14 mouse cellular contexts compared by ENCODE assay signal in genomic region chr9:50470377-50471100, GRCm38 (mm10). TPM values are rescaled to one million over a fixed set of nuclear protein-coding genes. Genes with fewer than 3 reads are reported as not detected.
DNase-seq lines count a peak whose midpoint lies in the region; ATAC-seq and TF ChIP-seq lines count a peak whose summit lies in the region.
"Had no signal": no experiment of that assay in that cellular context is flagged by ENCODE, and none has a peak within 500 bp of the region (broad histone marks: within the 10 kb centered on the region; RNA-seq: fewer than 3 reads in every experiment).

No protein-coding gene starts in this region.

- no peaks in the 10 kb centered on the region for H3K79me2 ChIP-seq in MEL (ENCODE audit: control insufficient read depth, insufficient read depth, low read length, poor library complexity)

- H3K4me3 ChIP-seq in heart, embryonic 16.5 days (ENCODE audit: low read length): no peak overlapping the region
- no peak overlapping the region for H3K4me3 ChIP-seq in MEL (ENCODE audit: control insufficient read depth in 1 of 2, insufficient read depth in 1 of 2, low read depth in 2 of 2, low read length in 2 of 2)
- H3K4me3 ChIP-seq in liver, embryonic 16.5 days (ENCODE audit: low read depth, low read length): no peak overlapping the region
- no peak overlapping the region for H3K4me3 ChIP-seq in midbrain, postnatal 0 days (ENCODE audit: low read depth, low read length)
- no peak overlapping the region for H3K4me3 ChIP-seq in midbrain, embryonic 15.5 days
- H3K4me3 ChIP-seq: forebrain, embryonic 13.5 days; heart, adult 2 months; midbrain, embryonic 12.5 days had no signal

- H3K27me3 ChIP-seq in heart, embryonic 16.5 days (ENCODE audit: control insufficient read depth, insufficient read depth, low read length): no peaks in the 10 kb centered on the region
- no peaks in the 10 kb centered on the region for H3K27me3 ChIP-seq in MEL (ENCODE audit: control insufficient read depth in 1 of 2, insufficient read depth in 2 of 2, low read length in 2 of 2)
- H3K27me3 ChIP-seq in liver, embryonic 16.5 days (ENCODE audit: control insufficient read depth, insufficient read depth, low read depth, low read length): no peaks in the 10 kb centered on the region
- no peaks in the 10 kb centered on the region for H3K27me3 ChIP-seq in midbrain, postnatal 0 days (ENCODE audit: insufficient read depth, low read length)
- H3K27me3 ChIP-seq in midbrain, embryonic 15.5 days (replicated peaks): 0 out of 2 replicates have a peak, but pooled peaks cover 2% of the 10 kb centered on the region
- H3K27me3 ChIP-seq: forebrain, embryonic 13.5 days; midbrain, embryonic 12.5 days had no signal

- no peak for TF ChIP-seq EP300 in MEL (IDR thresholded peaks at IDR 0.05; ENCODE audit: low read depth in 1 of 2, low read length in 2 of 2)

- no peak for TF ChIP-seq POLR2A in MEL (IDR thresholded peaks at IDR 0.05; ENCODE audit: control insufficient read depth in 1 of 2, insufficient read depth in 1 of 2, low read depth in 1 of 2, low read length in 2 of 2, poor library complexity in 1 of 2)

- H3K9ac ChIP-seq in heart, embryonic 16.5 days (ENCODE audit: low read length): no peak overlapping the region
- H3K9ac ChIP-seq in MEL (ENCODE audit: control insufficient read depth, low read depth, low read length, poor library complexity, severe bottlenecking): no peak overlapping the region
- H3K9ac ChIP-seq in liver, embryonic 16.5 days (ENCODE audit: low read depth, low read length): no peak overlapping the region
- no peak overlapping the region for H3K9ac ChIP-seq in midbrain, postnatal 0 days (replicated peaks; ENCODE audit: low read length, poor library complexity, severe bottlenecking)
- H3K9ac ChIP-seq in midbrain, embryonic 15.5 days: no peak overlapping the region
- H3K9ac ChIP-seq: forebrain, embryonic 13.5 days; midbrain, embryonic 12.5 days had no signal

- no peak for TF ChIP-seq CTCF in MEL (IDR thresholded peaks at IDR 0.05 in 2 of 3, conservative IDR thresholded peaks at IDR 0.05 in 1 of 3; ENCODE audit: control insufficient read depth in 1 of 3, insufficient read depth in 1 of 3, low read depth in 2 of 3, low read length in 3 of 3, poor library complexity in 1 of 3, severe bottlenecking in 1 of 3)
- TF ChIP-seq CTCF in midbrain, postnatal 0 days (IDR thresholded peaks at IDR 0.05): no peak

- no peak for TF ChIP-seq RAD21 in MEL (IDR thresholded peaks at IDR 0.05; ENCODE audit: low read depth, low read length)

- WGBS in heart, embryonic 16.5 days: 54% methylated on average over 5 of the region's 5 CpGs
- 30% methylated on average over 5 of the region's 5 CpGs for WGBS in liver, embryonic 16.5 days (ENCODE audit: insufficient replicate concordance)
- 80% methylated on average over 5 of the region's 5 CpGs for WGBS in midbrain, postnatal 0 days
- WGBS in midbrain, embryonic 15.5 days: 86% methylated on average over 5 of the region's 5 CpGs

- H3K27ac ChIP-seq in heart, embryonic 16.5 days (ENCODE audit: low read length): 0 out of 2 replicates have a peak overlapping the region, but pooled peaks have one; percentile 1
- H3K27ac ChIP-seq in MEL (ENCODE audit: control insufficient read depth, low read depth, low read length): no peak overlapping the region
- H3K27ac ChIP-seq in liver, embryonic 16.5 days (ENCODE audit: low read length): no peak overlapping the region
- no peak overlapping the region for H3K27ac ChIP-seq in midbrain, postnatal 0 days (ENCODE audit: low read depth, low read length)
- no peak overlapping the region for H3K27ac ChIP-seq in midbrain, embryonic 15.5 days
- H3K27ac ChIP-seq: forebrain, embryonic 13.5 days; heart, adult 2 months; hindbrain, postnatal 0 days; midbrain, embryonic 12.5 days had no signal

- H3K4me2 ChIP-seq in heart, embryonic 16.5 days (ENCODE audit: low read depth, low read length): no peak overlapping the region
- H3K4me2 ChIP-seq in liver, embryonic 16.5 days (ENCODE audit: low read depth, low read length): no peak overlapping the region
- H3K4me2 ChIP-seq in midbrain, postnatal 0 days (ENCODE audit: low read depth, low read length, poor library complexity, severe bottlenecking): no peak overlapping the region
- H3K4me2 ChIP-seq in midbrain, embryonic 15.5 days: no peak overlapping the region
- H3K4me2 ChIP-seq: forebrain, embryonic 13.5 days; midbrain, embryonic 12.5 days had no signal

- H3K4me1 ChIP-seq in heart, embryonic 16.5 days (ENCODE audit: control insufficient read depth, insufficient read depth, low read length): peaks cover 4% of the 10 kb centered on the region; the same call in 1 of the 2 replicates
- peaks cover 2 to 13% of the 10 kb centered on the region in 2 experiments; a peak in 2 of 4 replicates for H3K4me1 ChIP-seq in MEL (ENCODE audit: control insufficient read depth in 1 of 2, insufficient read depth in 2 of 2, low read length in 2 of 2)
- no peaks in the 10 kb centered on the region; the same call in none of the 2 replicates for H3K4me1 ChIP-seq in liver, embryonic 16.5 days (ENCODE audit: control insufficient read depth, low read depth, low read length)
- no peaks in the 10 kb centered on the region for H3K4me1 ChIP-seq in midbrain, postnatal 0 days (ENCODE audit: insufficient read depth, low read length)
- no peaks in the 10 kb centered on the region for H3K4me1 ChIP-seq in midbrain, embryonic 15.5 days
- H3K4me1 ChIP-seq: forebrain, embryonic 13.5 days; midbrain, embryonic 12.5 days had no signal

- peak; percentile 49; the same call in 1 of the 2 replicates for ATAC-seq in heart, embryonic 16.5 days (replicated peaks; ENCODE audit: extremely low read depth, insufficient read depth, low FRiP score)
- ATAC-seq in liver, embryonic 16.5 days (ENCODE audit: low read depth): 0 out of 2 replicates have a peak, but pooled peaks have one; percentile 19
- no peak for ATAC-seq in midbrain, postnatal 0 days (ENCODE audit: low FRiP score)
- no peak for ATAC-seq in midbrain, embryonic 15.5 days (replicated peaks)
- ATAC-seq: forebrain, embryonic 13.5 days; hindbrain, postnatal 0 days had no signal

- H3K36me3 ChIP-seq in heart, embryonic 16.5 days (ENCODE audit: control insufficient read depth, insufficient read depth): no peaks in the 10 kb centered on the region
- peaks cover 0 to 9% of the 10 kb centered on the region in 2 experiments; a peak in 2 of 4 replicates for H3K36me3 ChIP-seq in MEL (ENCODE audit: control insufficient read depth in 1 of 2, insufficient read depth in 2 of 2, low read length in 2 of 2)
- H3K36me3 ChIP-seq in liver, embryonic 16.5 days (ENCODE audit: control insufficient read depth, insufficient read depth): no peaks in the 10 kb centered on the region
- H3K36me3 ChIP-seq in midbrain, postnatal 0 days (ENCODE audit: insufficient read depth, low read length): no peaks in the 10 kb centered on the region
- no peaks in the 10 kb centered on the region for H3K36me3 ChIP-seq in midbrain, embryonic 15.5 days (replicated peaks)
- H3K36me3 ChIP-seq: midbrain, embryonic 12.5 days had no signal

- H3K9me3 ChIP-seq in heart, embryonic 16.5 days (replicated peaks; ENCODE audit: control insufficient read depth, low read length): no peaks in the 10 kb centered on the region
- H3K9me3 ChIP-seq in MEL (replicated peaks; ENCODE audit: insufficient read depth, low read length): no peaks in the 10 kb centered on the region
- no peaks in the 10 kb centered on the region for H3K9me3 ChIP-seq in liver, embryonic 16.5 days (replicated peaks; ENCODE audit: control insufficient read depth, low read length)
- H3K9me3 ChIP-seq in midbrain, postnatal 0 days (ENCODE audit: low read length): no peaks in the 10 kb centered on the region
- no peaks in the 10 kb centered on the region for H3K9me3 ChIP-seq in midbrain, embryonic 15.5 days
- H3K9me3 ChIP-seq: forebrain, embryonic 13.5 days; midbrain, embryonic 12.5 days had no signal

- DNase-seq in heart, adult 8-10 months (ENCODE audit: low spot score): no peak
- peak; percentile 18 for DNase-seq in MEL (ENCODE audit: low read depth, low spot score)
- peak; percentile 45 to 49 for DNase-seq in thymus, postnatal 10 days (ENCODE audit: low spot score in 2 of 2)
- no peak for DNase-seq in midbrain, postnatal 0 days (ENCODE audit: low spot score)
- DNase-seq in kidney, adult 9 months: no peak
- DNase-seq: cerebellum, postnatal 36 days; heart, adult 2 months; layer of hippocampus, adult 9-11 months had no signal

TF ChIP-seq in MEL, 35 proteins besides CTCF, POLR2A, EP300 and RAD21:
- no peak for TF ChIP-seq GABPA (IDR thresholded peaks at IDR 0.05; ENCODE audit: low read depth, low read length)

RNA-seq across cellular contexts. Expression of gene Plet1, which starts 23.8 kb away (rescaled TPM):
- polyA plus RNA-seq in heart, embryonic 16.5 days (2015; fragmentation: Nextera tagmentation; extraction: Ambion mirVana): 1.1 and 1.7 TPM in 2 replicates
- 1 to 10 TPM in 3 of 4 experiments, under 1 TPM in 1; 0.87 to 2.5 (median 1.8) TPM for total RNA-seq in heart, adult 8-10 months (2022)
- total RNA-seq in MEL (2012; rRNA removed): 0.12 and 0.16 TPM in 2 replicates
- under 1 TPM in 1 of 2 experiments, not detected in 1; 0.81 TPM for polyA plus RNA-seq in MEL (2012; ENCODE audit: insufficient read depth in 1 of 2, insufficient read length in 2 of 2, low read depth in 1 of 2, low replicate concordance in 2 of 2, missing spikeins in 1 of 2)
- 0.27 and 0.51 TPM in 2 replicates for polyA plus RNA-seq in liver, embryonic 16.5 days (2015; fragmentation: Nextera tagmentation; extraction: Ambion mirVana)
- total RNA-seq in midbrain, postnatal 0 days (2014; rRNA removed): 0.33 TPM in 1 of 2 replicates, not detected in the other
- polyA plus RNA-seq in midbrain, postnatal 0 days (2015; fragmentation: Nextera tagmentation; extraction: Ambion mirVana): 0.52 and 0.80 TPM in 2 replicates
- 0.63 and 0.88 TPM in 2 replicates for polyA plus RNA-seq in midbrain, embryonic 15.5 days (2015; fragmentation: Nextera tagmentation; extraction: Ambion mirVana)
- polyA plus RNA-seq: forebrain, embryonic 13.5 days had no signal

RNA-seq across cellular contexts. Expression of gene Pts, which starts 58.0 kb away (rescaled TPM):
- polyA plus RNA-seq in heart, embryonic 16.5 days (2015; fragmentation: Nextera tagmentation; extraction: Ambion mirVana): 91.6 and 93.2 TPM in 2 replicates
- 10 to 100 TPM; 30.9 to 41.7 (median 36.7) TPM for total RNA-seq in heart, adult 8-10 months (2022)
- 24.4 and 24.6 TPM in 2 replicates for total RNA-seq in MEL (2012; rRNA removed)
- polyA plus RNA-seq in MEL (2012; ENCODE audit: insufficient read depth in 1 of 2, insufficient read length in 2 of 2, low read depth in 1 of 2, low replicate concordance in 2 of 2, missing spikeins in 1 of 2): 10 to 100 TPM in 1 of 2 experiments, not detected in 1; 24.6 TPM
- 30.1 and 30.5 TPM in 2 replicates for polyA plus RNA-seq in liver, embryonic 16.5 days (2015; fragmentation: Nextera tagmentation; extraction: Ambion mirVana)
- total RNA-seq in midbrain, postnatal 0 days (2014; rRNA removed): 76.6 and 82.3 TPM in 2 replicates
- 116 and 119 TPM in 2 replicates for polyA plus RNA-seq in midbrain, postnatal 0 days (2015; fragmentation: Nextera tagmentation; extraction: Ambion mirVana)
- polyA plus RNA-seq in midbrain, embryonic 15.5 days (2015; fragmentation: Nextera tagmentation; extraction: Ambion mirVana): 106 and 111 TPM in 2 replicates

Comparison
In these comparisons a context has a peak if more than half of its experiments do, and no peak if none do; other contexts are left out.
1. ATAC-seq: peak in heart, embryonic 16.5 days (single experiment) and liver, embryonic 16.5 days (single experiment); none in midbrain, postnatal 0 days (single experiment) and midbrain, embryonic 15.5 days (single experiment).
2. DNase-seq: peak in MEL (single experiment) and thymus, postnatal 10 days (2 of 2); none in heart, adult 8-10 months (single experiment), midbrain, postnatal 0 days (single experiment) and kidney, adult 9 months (single experiment).